Mouse (Mus musculus) ES-Bruce4 (cell line): ENCODE measurements around the gene Hist2h4.
"Not testable (repeated sequence)": the region's sequence is repeated elsewhere in the genome, so short reads cannot be mapped to it uniquely, and the experiment has no call there.

Experiments used
- CTCF ChIP-seq: IDR thresholded peaks from one replicate; pipeline ENCODE4 v1.8.1; 2011; ENCODE audit warnings: low read depth, low read length
- EP300 ChIP-seq: IDR thresholded peaks from 2 replicates; pipeline ENCODE4 v1.6.1; 2011; ENCODE audit warnings: low read depth, low read length; ENCODE audit not compliant: insufficient read depth
- POLR2A ChIP-seq: IDR thresholded peaks from one replicate; pipeline ENCODE4 v1.8.1; 2011; ENCODE audit warnings: low read length; ENCODE audit not compliant: insufficient read depth

DNA sequence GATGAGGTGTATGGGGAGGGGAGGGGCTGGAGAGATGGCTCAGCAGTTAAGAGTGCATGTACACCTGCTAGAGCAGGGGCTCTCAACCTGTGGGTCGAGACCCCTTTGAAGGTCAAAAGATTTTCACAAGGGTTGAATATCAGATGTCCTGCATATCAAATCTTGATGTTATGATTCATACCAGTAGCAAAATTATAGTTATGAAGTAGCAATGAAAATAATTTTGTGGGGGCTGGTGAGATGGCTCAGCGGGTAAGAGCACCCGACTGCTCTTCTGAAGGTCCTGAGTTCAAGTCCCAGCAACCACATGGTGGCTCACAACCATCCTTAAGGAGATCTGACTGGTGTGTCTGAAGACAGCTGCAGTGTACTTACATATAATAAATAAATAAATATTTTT, 27.6 kb upstream of the Hist2h4 start:
- not testable (repeated sequence) for TF ChIP-seq POLR2A, EP300, CTCF
